Mouse (Mus musculus) kidney, adult 9 months (tissue): ENCODE measurements around the gene Gm11733.

ENCODE experiments used
- DNase-seq: peaks from one replicate; pipeline ENCODE4 v3.0.0; 2022

The Gm11733 gene

DNA sequence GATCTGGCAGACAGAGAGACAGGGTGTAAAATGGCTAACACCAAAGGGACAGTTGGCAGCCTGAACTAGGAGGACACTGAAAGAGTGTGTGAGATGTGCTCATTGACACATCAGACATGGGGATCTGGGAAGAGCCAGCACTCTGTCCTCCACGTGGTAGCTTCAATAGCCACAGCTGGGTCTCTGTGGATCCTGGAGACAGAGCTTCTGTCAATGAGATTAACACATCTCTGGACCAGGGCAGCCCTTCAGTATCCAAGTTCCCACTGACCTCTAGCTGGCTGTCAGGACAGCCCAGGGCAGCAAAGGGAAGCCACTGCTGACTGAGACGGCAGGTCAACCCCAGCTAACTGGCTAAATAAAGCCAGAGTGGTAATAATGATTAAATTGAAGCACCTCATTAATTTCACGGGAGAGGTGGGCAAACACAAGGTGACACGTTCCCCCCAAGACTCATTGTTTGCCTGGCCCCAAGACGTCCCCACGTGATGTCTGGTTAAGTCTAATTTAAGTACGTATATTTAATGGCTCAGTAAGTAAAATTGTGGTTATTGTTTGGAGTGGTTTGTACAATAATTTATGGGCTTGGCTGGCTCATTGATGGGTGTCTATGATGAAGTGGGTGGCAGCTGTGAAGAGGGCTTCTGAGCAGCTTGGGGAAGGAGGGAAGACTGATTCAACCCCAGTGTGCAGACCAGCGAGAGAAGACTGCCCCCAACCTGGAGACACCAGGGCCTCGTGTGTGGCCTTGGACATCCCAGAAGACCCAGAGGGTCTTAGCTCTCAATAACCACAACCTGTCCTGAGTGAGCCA lies 51.5 kb downstream of the Gm11733 start:
- no peak for DNase-seq

DNA sequence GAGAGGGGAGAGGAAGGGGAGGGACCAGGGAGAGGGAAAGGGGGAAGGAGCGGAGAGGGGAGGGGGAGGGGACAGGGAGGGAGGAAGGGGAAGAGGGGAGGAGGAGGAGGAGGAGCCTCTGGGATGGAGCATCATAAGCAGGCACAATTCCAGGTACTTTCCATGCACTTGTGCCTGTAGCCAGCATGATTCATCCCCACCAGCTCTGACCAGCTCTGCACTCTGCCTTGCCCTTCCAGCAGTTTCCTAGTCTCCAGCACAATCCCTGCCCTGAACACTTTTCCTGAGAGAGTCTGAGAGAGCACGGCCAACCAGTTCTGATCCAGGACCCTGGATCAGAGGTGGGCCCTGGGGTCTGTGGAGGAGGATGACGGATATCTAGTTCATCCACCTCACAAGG lies 52.4 kb downstream of the Gm11733 start:
- peak; percentile 55 for DNase-seq
